Comparison of ENCODE assay signal across 29 mouse cellular contexts in the genomic region with DNA sequence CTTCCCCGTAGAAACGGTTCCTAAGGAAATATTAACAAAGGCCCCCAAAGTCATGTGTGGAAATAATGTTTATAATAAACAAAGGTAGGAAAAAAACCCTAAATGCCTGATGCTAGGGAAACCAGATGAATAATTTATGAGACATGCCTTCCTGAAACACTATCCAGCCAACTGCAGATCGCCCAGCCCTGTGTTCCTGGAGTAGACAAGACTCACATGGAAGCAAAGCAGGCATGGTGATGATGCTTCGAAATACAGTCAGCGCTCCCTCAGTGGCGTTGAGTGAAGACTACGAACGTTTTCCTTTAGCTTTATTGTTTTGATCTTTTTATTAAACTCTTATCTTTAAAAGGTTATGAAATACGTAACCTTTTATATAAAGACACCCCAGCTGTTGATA. TPM values are rescaled to one million over a fixed set of nuclear protein-coding genes. Genes with fewer than 3 reads are reported as not detected.
A peak's percentile ranks its signal among the peaks of the same experiment; 100 is the strongest.
DNase-seq lines count a peak whose midpoint lies in the region; ATAC-seq lines count a peak whose summit lies in the region.
"Had no signal": no experiment of that assay in that cellular context is flagged by ENCODE, and none has a peak within 500 bp of the region (broad histone marks: within the 10 kb centered on the region; RNA-seq: fewer than 3 reads in every experiment).

No protein-coding gene starts in this region.

- DNase-seq in midbrain, embryonic 11.5 days (ENCODE audit: low spot score, missing footprints): peak; percentile 82
- no peak for DNase-seq in adipocyte (ENCODE audit: low spot score)
- DNase-seq: adrenal gland, adult 2 months; B cell, adult 2 months; cerebellum, adult 11-12 months; cerebellum, postnatal 10 days; gastrocnemius, postnatal 14 days; heart, adult 11 months; kidney, postnatal 36 days; layer of hippocampus, postnatal 36 days; lung, adult 18-20 months; lung, postnatal 10 days; thymus, postnatal 14 days had no signal

- no peak overlapping the region for H3K9ac ChIP-seq in hindbrain, embryonic 12.5 days
- H3K9ac ChIP-seq in hindbrain, embryonic 16.5 days (ENCODE audit: low read depth, low read length): no peak overlapping the region
- no peak overlapping the region for H3K9ac ChIP-seq in midbrain, embryonic 11.5 days (ENCODE audit: low read length)
- H3K9ac ChIP-seq in midbrain, embryonic 16.5 days (ENCODE audit: low read depth, low read length): no peak overlapping the region
- H3K9ac ChIP-seq in hindbrain, embryonic 13.5 days: no peak overlapping the region
- no peak overlapping the region for H3K9ac ChIP-seq in neural tube, embryonic 14.5 days (replicated peaks; ENCODE audit: low read depth, low read length)
- H3K9ac ChIP-seq: intestine, embryonic 15.5 days; limb, embryonic 12.5 days; liver, embryonic 12.5 days; midbrain, embryonic 12.5 days had no signal

- H3K4me1 ChIP-seq in hindbrain, embryonic 12.5 days: peaks cover 14% of the 10 kb centered on the region
- peaks cover 6% of the 10 kb centered on the region; the same call in 1 of the 2 replicates for H3K4me1 ChIP-seq in hindbrain, embryonic 16.5 days (ENCODE audit: control insufficient read depth, insufficient read depth, low read depth, low read length)
- H3K4me1 ChIP-seq in midbrain, embryonic 11.5 days (ENCODE audit: control insufficient read depth, insufficient read depth, low read length): peaks cover 2% of the 10 kb centered on the region; the same call in 1 of the 2 replicates
- H3K4me1 ChIP-seq in midbrain, embryonic 16.5 days (ENCODE audit: control insufficient read depth, insufficient read depth, low read length): peaks cover 8% of the 10 kb centered on the region
- peaks cover 23% of the 10 kb centered on the region for H3K4me1 ChIP-seq in hindbrain, embryonic 13.5 days (replicated peaks)
- H3K4me1 ChIP-seq in neural tube, embryonic 14.5 days (ENCODE audit: control insufficient read depth, insufficient read depth, low read length): peaks cover 6% of the 10 kb centered on the region; the same call in 1 of the 2 replicates

- H3K4me2 ChIP-seq in hindbrain, embryonic 12.5 days (replicated peaks): no peak overlapping the region
- no peak overlapping the region for H3K4me2 ChIP-seq in hindbrain, embryonic 16.5 days (ENCODE audit: low read length)
- H3K4me2 ChIP-seq in midbrain, embryonic 11.5 days: no peak overlapping the region
- H3K4me2 ChIP-seq in midbrain, embryonic 16.5 days (ENCODE audit: low read length): no peak overlapping the region
- no peak overlapping the region for H3K4me2 ChIP-seq in hindbrain, embryonic 13.5 days
- no peak overlapping the region for H3K4me2 ChIP-seq in neural tube, embryonic 14.5 days (ENCODE audit: low read depth, low read length)
- H3K4me2 ChIP-seq: heart, embryonic 11.5 days; intestine, embryonic 15.5 days; limb, embryonic 12.5 days; liver, embryonic 12.5 days; midbrain, embryonic 12.5 days had no signal

- no peaks in the 10 kb centered on the region for H3K27me3 ChIP-seq in hindbrain, embryonic 12.5 days
- no peaks in the 10 kb centered on the region for H3K27me3 ChIP-seq in hindbrain, embryonic 16.5 days (replicated peaks; ENCODE audit: control insufficient read depth, insufficient read depth, low read length)
- H3K27me3 ChIP-seq in midbrain, embryonic 11.5 days (ENCODE audit: control insufficient read depth, insufficient read depth, low read length): no peaks in the 10 kb centered on the region
- no peaks in the 10 kb centered on the region for H3K27me3 ChIP-seq in midbrain, embryonic 16.5 days (ENCODE audit: control insufficient read depth, insufficient read depth, low read depth, low read length)
- H3K27me3 ChIP-seq in hindbrain, embryonic 13.5 days: no peaks in the 10 kb centered on the region
- no peaks in the 10 kb centered on the region for H3K27me3 ChIP-seq in neural tube, embryonic 14.5 days (ENCODE audit: control insufficient read depth, insufficient read depth, low read length)
- H3K27me3 ChIP-seq: CH12.LX; intestine, embryonic 15.5 days; midbrain, embryonic 12.5 days had no signal

- H3K27ac ChIP-seq in hindbrain, embryonic 12.5 days: no peak overlapping the region
- H3K27ac ChIP-seq in hindbrain, embryonic 16.5 days (ENCODE audit: low read depth, low read length): no peak overlapping the region
- no peak overlapping the region for H3K27ac ChIP-seq in midbrain, embryonic 11.5 days (ENCODE audit: low read depth, low read length)
- no peak overlapping the region for H3K27ac ChIP-seq in midbrain, embryonic 16.5 days (ENCODE audit: low read length)
- H3K27ac ChIP-seq in hindbrain, embryonic 13.5 days: no peak overlapping the region
- no peak overlapping the region for H3K27ac ChIP-seq in neural tube, embryonic 14.5 days (ENCODE audit: low read depth, low read length)
- H3K27ac ChIP-seq: forebrain, embryonic 10.5 days; intestine, embryonic 15.5 days; limb, embryonic 12.5 days; liver, embryonic 12.5 days; midbrain, embryonic 12.5 days had no signal

- peak; percentile 59; the same call in 1 of the 2 replicates for ATAC-seq in hindbrain, embryonic 12.5 days (ENCODE audit: low FRiP score)
- no peak for ATAC-seq in hindbrain, embryonic 16.5 days
- ATAC-seq in midbrain, embryonic 11.5 days (ENCODE audit: low FRiP score): no peak
- no peak for ATAC-seq in midbrain, embryonic 16.5 days
- peak; percentile 56; the same call in 1 of the 2 replicates for ATAC-seq in hindbrain, embryonic 13.5 days (ENCODE audit: low FRiP score)
- peak; percentile 62; the same call in 1 of the 2 replicates for ATAC-seq in neural tube, embryonic 14.5 days (ENCODE audit: low read depth)
- ATAC-seq: forebrain, embryonic 16.5 days; intestine, embryonic 15.5 days; liver, embryonic 12.5 days; Patski had no signal

- H3K36me3 ChIP-seq in hindbrain, embryonic 12.5 days: no peaks in the 10 kb centered on the region
- H3K36me3 ChIP-seq in hindbrain, embryonic 16.5 days (ENCODE audit: control insufficient read depth, insufficient read depth, low read length): no peaks in the 10 kb centered on the region
- H3K36me3 ChIP-seq in midbrain, embryonic 11.5 days (ENCODE audit: control insufficient read depth, insufficient read depth, low read length): no peaks in the 10 kb centered on the region
- H3K36me3 ChIP-seq in midbrain, embryonic 16.5 days (ENCODE audit: control insufficient read depth, insufficient read depth, low read length): no peaks in the 10 kb centered on the region
- H3K36me3 ChIP-seq in hindbrain, embryonic 13.5 days: no peaks in the 10 kb centered on the region
- H3K36me3 ChIP-seq in neural tube, embryonic 14.5 days (ENCODE audit: control insufficient read depth, insufficient read depth, low read length): no peaks in the 10 kb centered on the region
- H3K36me3 ChIP-seq: forebrain, embryonic 10.5 days; G1E; intestine, embryonic 15.5 days; limb, embryonic 12.5 days; liver, embryonic 12.5 days; midbrain, embryonic 12.5 days had no signal

- H3K9me3 ChIP-seq in hindbrain, embryonic 12.5 days (replicated peaks): 0 out of 2 replicates have a peak, but pooled peaks cover 4% of the 10 kb centered on the region
- no peaks in the 10 kb centered on the region for H3K9me3 ChIP-seq in hindbrain, embryonic 16.5 days (ENCODE audit: control insufficient read depth, low read length)
- no peaks in the 10 kb centered on the region for H3K9me3 ChIP-seq in midbrain, embryonic 11.5 days (ENCODE audit: control insufficient read depth, low read length)
- no peaks in the 10 kb centered on the region for H3K9me3 ChIP-seq in midbrain, embryonic 16.5 days (replicated peaks; ENCODE audit: control insufficient read depth, low read length, poor library complexity, severe bottlenecking)
- no peaks in the 10 kb centered on the region for H3K9me3 ChIP-seq in hindbrain, embryonic 13.5 days
- no peaks in the 10 kb centered on the region for H3K9me3 ChIP-seq in neural tube, embryonic 14.5 days (ENCODE audit: control insufficient read depth, low read length)
- H3K9me3 ChIP-seq: forebrain, embryonic 10.5 days; G1E; intestine, embryonic 15.5 days; limb, embryonic 12.5 days; liver, embryonic 12.5 days; midbrain, embryonic 12.5 days had no signal

- WGBS in hindbrain, embryonic 12.5 days: 70% methylated on average over 9 of the region's 9 CpGs
- 58% methylated on average over 9 of the region's 9 CpGs for WGBS in hindbrain, embryonic 16.5 days
- 78% methylated on average over 9 of the region's 9 CpGs for WGBS in midbrain, embryonic 11.5 days
- 60% methylated on average over 9 of the region's 9 CpGs for WGBS in midbrain, embryonic 16.5 days
- 58% methylated on average over 9 of the region's 9 CpGs for WGBS in hindbrain, embryonic 13.5 days
- 63% methylated on average over 9 of the region's 9 CpGs for WGBS in neural tube, embryonic 14.5 days

- H3K4me3 ChIP-seq in hindbrain, embryonic 12.5 days: no peak overlapping the region
- no peak overlapping the region for H3K4me3 ChIP-seq in hindbrain, embryonic 16.5 days (ENCODE audit: low read length)
- H3K4me3 ChIP-seq in midbrain, embryonic 11.5 days (ENCODE audit: low read depth, low read length): no peak overlapping the region
- H3K4me3 ChIP-seq in midbrain, embryonic 16.5 days (ENCODE audit: low read depth, low read length): no peak overlapping the region
- no peak overlapping the region for H3K4me3 ChIP-seq in hindbrain, embryonic 13.5 days
- H3K4me3 ChIP-seq in neural tube, embryonic 14.5 days (ENCODE audit: low read depth, low read length): no peak overlapping the region
- H3K4me3 ChIP-seq: forebrain, embryonic 10.5 days; intestine, embryonic 15.5 days; limb, embryonic 12.5 days; liver, embryonic 12.5 days; midbrain, embryonic 12.5 days; myocyte had no signal

RNA-seq across cellular contexts. Expression of a gene that starts 52.1 kb away (rescaled TPM):
- 20.8 and 22.8 TPM in 2 replicates for polyA plus RNA-seq in hindbrain, embryonic 12.5 days (2016; fragmentation: Nextera tagmentation; extraction: Ambion mirVana)
- polyA plus RNA-seq in hindbrain, embryonic 16.5 days (2015; fragmentation: Nextera tagmentation; extraction: Ambion mirVana): 9.0 and 9.5 TPM in 2 replicates
- polyA plus RNA-seq in midbrain, embryonic 11.5 days (2014; fragmentation: Nextera tagmentation; extraction: Ambion mirVana): 15.8 and 17.1 TPM in 2 replicates
- polyA plus RNA-seq in midbrain, embryonic 16.5 days (2015; fragmentation: Nextera tagmentation; extraction: Ambion mirVana): 11.8 and 16.0 TPM in 2 replicates
- polyA plus RNA-seq in hindbrain, embryonic 13.5 days (2015; fragmentation: Nextera tagmentation; extraction: Ambion mirVana): 18.4 and 20.8 TPM in 2 replicates
- 18.1 and 22.5 TPM in 2 replicates for polyA plus RNA-seq in neural tube, embryonic 14.5 days (2014; fragmentation: Nextera tagmentation; extraction: Ambion mirVana)

Comparison
In these comparisons a context has a peak if more than half of its experiments do, and no peak if none do; other contexts are left out.
1. ATAC-seq: peak in hindbrain, embryonic 12.5 days (single experiment), hindbrain, embryonic 13.5 days (single experiment) and neural tube, embryonic 14.5 days (single experiment); none in hindbrain, embryonic 16.5 days (single experiment), midbrain, embryonic 11.5 days (single experiment) and midbrain, embryonic 16.5 days (single experiment).